In genomic region chr15:73977619-73978018, GRCm38 (mm10) we compare ENCODE assay signal across 23 mouse cellular contexts.
DNase-seq lines count a peak whose midpoint lies in the region; ATAC-seq lines count a peak whose summit lies in the region.
"Had no signal": no experiment of that assay in that cellular context is flagged by ENCODE, and none has a peak within 500 bp of the region (broad histone marks: within the 10 kb centered on the region; RNA-seq: fewer than 3 reads in every experiment).

No protein-coding gene starts in this region.

- 53% methylated on average over 7 of the region's 7 CpGs for WGBS in forebrain, embryonic 14.5 days
- 75% methylated on average over 7 of the region's 7 CpGs for WGBS in forebrain, embryonic 11.5 days

- H3K9ac ChIP-seq in forebrain, embryonic 14.5 days (ENCODE audit: low read length): no peak overlapping the region
- no peak overlapping the region for H3K9ac ChIP-seq in forebrain, embryonic 11.5 days (ENCODE audit: low read length)
- H3K9ac ChIP-seq: forebrain, postnatal 0 days; limb, embryonic 13.5 days; liver, embryonic 13.5 days; lung, embryonic 14.5 days had no signal

- peaks cover 5% of the 10 kb centered on the region; the same call in 1 of the 2 replicates for H3K4me1 ChIP-seq in forebrain, embryonic 14.5 days (ENCODE audit: control insufficient read depth, insufficient read depth, low read length)
- H3K4me1 ChIP-seq in forebrain, embryonic 11.5 days (replicated peaks; ENCODE audit: control insufficient read depth, insufficient read depth, low read length): no peaks in the 10 kb centered on the region
- H3K4me1 ChIP-seq: liver, embryonic 13.5 days had no signal

- peak; percentile 23 for DNase-seq in forebrain, embryonic 14.5 days (ENCODE audit: low spot score)
- DNase-seq in forebrain, embryonic 11.5 days (ENCODE audit: low spot score): no peak
- DNase-seq in left cerebral cortex, adult 18-20 months (ENCODE audit: low spot score in 2 of 2): peak; percentile 60 to 65
- DNase-seq in left cerebral cortex, postnatal 4 days: no peak
- peak; percentile 47 to 62 for DNase-seq in left cerebral cortex, postnatal 36 days (ENCODE audit: low spot score in 2 of 2)
- peak; percentile 57 for DNase-seq in telencephalon, adult 2 months (ENCODE audit: low read depth, low spot score)
- no peak for DNase-seq in layer of hippocampus, adult 11-12 months (ENCODE audit: low spot score)
- DNase-seq in c-Kit-positive CD71-positive TER-119-positive erythroid progenitor cells, embryonic 14.5 days (ENCODE audit: low spot score): no peak
- DNase-seq: adrenal gland, adult 8-10 months; cerebellum, adult 11 months; cerebellum, postnatal 10 days; embryo, embryonic 11 days; forebrain, postnatal 0 days; gastrocnemius, postnatal 10 days; heart, postnatal 4 days; kidney, adult 11 months; liver, embryonic 13.5 days; lung, embryonic 14.5 days; lung, postnatal 4 days; thymus, postnatal 14 days had no signal

- H3K27me3 ChIP-seq in forebrain, embryonic 14.5 days (replicated peaks; ENCODE audit: control insufficient read depth, insufficient read depth, low read length): no peaks in the 10 kb centered on the region
- H3K27me3 ChIP-seq in forebrain, embryonic 11.5 days (ENCODE audit: control insufficient read depth, insufficient read depth, low read length): no peaks in the 10 kb centered on the region
- H3K27me3 ChIP-seq: liver, embryonic 13.5 days; Patski had no signal

- H3K27ac ChIP-seq in forebrain, embryonic 14.5 days (ENCODE audit: low read depth, low read length): no peak overlapping the region
- H3K27ac ChIP-seq in forebrain, embryonic 11.5 days (ENCODE audit: low read depth, low read length): no peak overlapping the region
- H3K27ac ChIP-seq: hindbrain, postnatal 0 days; limb, embryonic 13.5 days; liver, embryonic 13.5 days had no signal

- no peaks in the 10 kb centered on the region for H3K36me3 ChIP-seq in forebrain, embryonic 14.5 days (ENCODE audit: control insufficient read depth, insufficient read depth, low read length)
- no peaks in the 10 kb centered on the region for H3K36me3 ChIP-seq in forebrain, embryonic 11.5 days (ENCODE audit: control insufficient read depth, insufficient read depth, low read length)
- H3K36me3 ChIP-seq: limb, embryonic 13.5 days; liver, embryonic 13.5 days had no signal

- H3K9me3 ChIP-seq in forebrain, embryonic 14.5 days (replicated peaks; ENCODE audit: control insufficient read depth, low read length): no peaks in the 10 kb centered on the region
- no peaks in the 10 kb centered on the region for H3K9me3 ChIP-seq in forebrain, embryonic 11.5 days (ENCODE audit: control insufficient read depth, low read length)
- H3K9me3 ChIP-seq: limb, embryonic 13.5 days; liver, embryonic 13.5 days had no signal

- intact Hi-C loops in left cerebral cortex, postnatal 4 days (cut with DNase I): no loop called here
- intact Hi-C loops in left cerebral cortex, postnatal 36 days (cut with DNase I): loop anchor here (5.0 kb wide), 1 partner anchor 60 kb away; no protein-coding TSS in a partner anchor

- H3K4me2 ChIP-seq in forebrain, embryonic 14.5 days (ENCODE audit: low read length): no peak overlapping the region
- H3K4me2 ChIP-seq in forebrain, embryonic 11.5 days (ENCODE audit: low read depth, low read length, severe bottlenecking): no peak overlapping the region
- H3K4me2 ChIP-seq: limb, embryonic 13.5 days; liver, embryonic 13.5 days; lung, embryonic 14.5 days had no signal

- no peak overlapping the region for H3K4me3 ChIP-seq in forebrain, embryonic 14.5 days (ENCODE audit: low read depth, low read length)
- H3K4me3 ChIP-seq in forebrain, embryonic 11.5 days (ENCODE audit: low read depth, low read length): no peak overlapping the region
- H3K4me3 ChIP-seq: limb, embryonic 13.5 days; liver, embryonic 13.5 days had no signal

- no peak for ATAC-seq in forebrain, embryonic 14.5 days
- no peak for ATAC-seq in forebrain, embryonic 11.5 days (replicated peaks; ENCODE audit: low FRiP score)
- ATAC-seq: forebrain, postnatal 0 days; hindbrain, postnatal 0 days; Patski had no signal

Comparison
In these comparisons a context has a peak if more than half of its experiments do, and no peak if none do; other contexts are left out.
1. DNase-seq: peak in forebrain, embryonic 14.5 days (single experiment), left cerebral cortex, adult 18-20 months (2 of 2), left cerebral cortex, postnatal 36 days (2 of 2) and telencephalon, adult 2 months (single experiment); none in forebrain, embryonic 11.5 days (single experiment), left cerebral cortex, postnatal 4 days (single experiment), layer of hippocampus, adult 11-12 months (single experiment) and c-Kit-positive CD71-positive TER-119-positive erythroid progenitor cells, embryonic 14.5 days (single experiment).